Mouse (Mus musculus) limb, embryonic 14.5 days (tissue): ENCODE data around the gene Gm10477. TPM values are rescaled to one million over a fixed set of nuclear protein-coding genes. Genes with fewer than 3 reads are reported as not detected.
A peak's percentile ranks its signal among the peaks of the same experiment; 100 is the strongest.
"Not testable (repeated sequence)": the region's sequence is repeated elsewhere in the genome, so short reads cannot be mapped to it uniquely, and the experiment has no call there.

Experiments used
- ATAC-seq: fragments of 200-750 bp; cut with Nextera tagmentation; 2 replicates; pipeline ENCODE4 v1.8.0; 2017; ENCODE audit warnings: low read depth, moderate number of reproducible peaks, moderate TSS enrichment; ENCODE audit not compliant: low FRiP score
- DNase-seq: peaks from one replicate; pipeline ENCODE4 v3.0.0-alpha.2; 2015; ENCODE audit warnings: low spot score
- H3K27ac ChIP-seq: fragments of 300-500 bp; sonication (generic); replicated peaks from 2 replicates; pipeline ENCODE4 v1.5.1; 2014; ENCODE audit warnings: low read depth, mild to moderate bottlenecking, low read length, moderate library complexity, mixed read lengths
- H3K27me3 ChIP-seq: fragments of 300-500 bp; sonication (generic); 2 replicates; pipeline ENCODE4 v1.6.1; 2014; ENCODE audit warnings: low read length, mixed read lengths; ENCODE audit not compliant: control insufficient read depth, insufficient read depth
- H3K36me3 ChIP-seq: fragments of 300-500 bp; sonication (generic); 2 replicates; pipeline ENCODE4 v1.6.1; 2014; ENCODE audit warnings: mild to moderate bottlenecking, low read length, moderate library complexity, mixed read lengths; ENCODE audit not compliant: control insufficient read depth, insufficient read depth
- H3K4me1 ChIP-seq: fragments of 300-500 bp; sonication (generic); 2 replicates; pipeline ENCODE4 v1.6.1; 2014; ENCODE audit warnings: antibody characterized with exemption, low read length, mixed read lengths; ENCODE audit not compliant: control insufficient read depth, insufficient read depth
- H3K4me2 ChIP-seq: fragments of 300-500 bp; sonication (generic); replicated peaks from 2 replicates; pipeline ENCODE4 v1.6.1; 2014; ENCODE audit warnings: low read depth, mild to moderate bottlenecking, low read length, moderate library complexity; ENCODE audit not compliant: severe bottlenecking
- H3K4me3 ChIP-seq: fragments of 300-500 bp; sonication (generic); replicated peaks from 2 replicates; pipeline ENCODE4 v1.5.1; 2014; ENCODE audit warnings: low read length
- H3K9ac ChIP-seq: fragments of 300-500 bp; sonication (generic); 2 replicates; pipeline ENCODE4 v1.6.1; 2014; ENCODE audit warnings: mild to moderate bottlenecking, low read depth, low read length, moderate library complexity; ENCODE audit not compliant: severe bottlenecking
- H3K9me3 ChIP-seq: fragments of 300-500 bp; sonication (generic); 2 replicates; pipeline ENCODE4 v1.6.1; 2016; ENCODE audit warnings: low read length; ENCODE audit not compliant: control insufficient read depth
- POLR2A ChIP-seq: fragments of 200-500 bp; IDR thresholded peaks from 2 replicates; pipeline ENCODE4 v1.8.0; 2012; ENCODE audit warnings: inconsistent platforms, mild to moderate bottlenecking, moderate library complexity, borderline replicate concordance; ENCODE audit not compliant: insufficient read depth, insufficient read length; ENCODE audit errors: extremely low read depth
- WGBS: fragments of 180-500 bp; shearing (Covaris S2); extraction: QIAGEN DNeasy Blood & Tissue Kit; methylation state at CpG from one replicate; pipeline ENCODE4 v1.1.7; 2014; 5-methylcytosine and 5-hydroxymethylcytosine counted together
- polyA plus RNA-seq, 2 experiments: library from polyadenylated mRNA; depleted of rRNA in 1 of 2; stranded (reverse) in 1 of 2; unstranded in 1 of 2; fragments of >200 nt; fragmentation: Nextera tagmentation in 1 of 2; extraction: Ambion mirVana in 1 of 2; gene quantifications; 2 replicates each; pipeline versions ENCODE4 v1.2.1 to v1.2.3; 2012 to 2014

Gm10477 gene
- polyA plus RNA-seq (2012; rRNA removed) (not detected in 2 replicates), polyA plus RNA-seq (2014; fragmentation: Nextera tagmentation; extraction: Ambion mirVana) (not detected in 2 replicates)

DNA sequence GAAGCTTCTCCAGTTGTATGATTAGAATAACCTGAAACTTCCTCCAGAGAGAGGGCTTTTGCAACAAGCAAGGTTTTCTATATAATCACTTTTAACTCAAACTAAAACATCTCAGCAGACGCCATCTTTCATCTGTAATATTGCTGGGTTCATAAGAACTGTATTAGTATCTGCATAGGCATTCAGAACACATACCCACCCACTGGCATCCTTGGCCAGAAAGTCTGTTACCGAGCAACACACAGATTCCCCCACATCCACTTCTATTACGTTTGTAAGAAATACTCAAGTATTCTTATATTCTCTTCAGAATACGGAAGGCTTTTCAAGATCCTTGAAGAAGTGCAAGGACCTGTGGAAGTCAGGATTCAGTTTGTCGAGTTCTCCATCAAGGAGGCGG, at the start of gene Gm10477:
Gm10477 (plus strand) TSS at position 301 of the 400 bp plus-strand sequence.
- not testable (repeated sequence) for ATAC-seq, H3K4me1 ChIP-seq, H3K9me3 ChIP-seq, H3K4me2 ChIP-seq, H3K27ac ChIP-seq, H3K9ac ChIP-seq, H3K27me3 ChIP-seq, H3K36me3 ChIP-seq, DNase-seq, H3K4me3 ChIP-seq
- 81% methylated on average over 6 of the region's 6 CpGs for WGBS

- Histone ChIP-seq H3K4me1 (no peaks in the 10 kb centered on the region), H3K4me3 (no peak overlapping the region), H3K36me3 (no peaks in the 10 kb centered on the region), H3K9me3 (no peaks in the 10 kb centered on the region), H3K27me3 (no peaks in the 10 kb centered on the region), H3K27ac (no peak overlapping the region), H3K9ac (no peak overlapping the region), H3K4me2 (no peak overlapping the region)
- ATAC-seq = no peak
- no peak for TF ChIP-seq POLR2A
- DNase-seq = no peak
- WGBS = 79% methylated on average over 3 of the region's 3 CpGs
Measured at GRCm38 (mm10) chrX:56477553-56477952, 47.0 kb upstream of the Gm10477 start.

- no peak overlapping the region for H3K9ac ChIP-seq
- no peak overlapping the region for H3K27ac ChIP-seq
- H3K4me2 ChIP-seq = no peak overlapping the region
- no peak for TF ChIP-seq POLR2A
- 68% methylated on average over 3 of the region's 3 CpGs for WGBS
- H3K36me3 ChIP-seq = no peaks in the 10 kb centered on the region; the same call in 1 of the 2 replicates
- H3K4me1 ChIP-seq = no peaks in the 10 kb centered on the region
- H3K27me3 ChIP-seq = no peaks in the 10 kb centered on the region
- no peak for ATAC-seq
- no peaks in the 10 kb centered on the region for H3K9me3 ChIP-seq
- DNase-seq = no peak
- H3K4me3 ChIP-seq = no peak overlapping the region
Measured at GRCm38 (mm10) chrX:56481906-56482305, 42.6 kb upstream of the Gm10477 start.

DNA sequence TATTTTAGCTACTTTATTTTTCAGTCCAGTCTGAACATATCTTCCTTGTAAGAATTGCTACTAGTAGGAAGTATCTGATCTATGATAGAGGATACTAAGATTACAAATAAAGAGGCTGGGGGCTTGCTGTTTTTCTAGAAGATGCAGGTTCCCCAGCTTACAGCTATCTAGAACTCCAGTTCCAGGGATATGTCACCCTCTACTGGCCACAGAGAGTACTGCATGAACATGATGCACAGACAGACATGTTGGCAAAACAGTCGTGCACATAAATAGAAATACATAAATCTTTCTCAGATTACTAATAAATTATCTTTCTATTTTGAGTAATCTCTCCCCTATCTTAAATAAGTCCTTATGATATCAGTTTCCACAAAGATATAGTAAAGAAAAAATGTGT, 34.8 kb upstream of the Gm10477 start:
- ATAC-seq = no peak

DNA sequence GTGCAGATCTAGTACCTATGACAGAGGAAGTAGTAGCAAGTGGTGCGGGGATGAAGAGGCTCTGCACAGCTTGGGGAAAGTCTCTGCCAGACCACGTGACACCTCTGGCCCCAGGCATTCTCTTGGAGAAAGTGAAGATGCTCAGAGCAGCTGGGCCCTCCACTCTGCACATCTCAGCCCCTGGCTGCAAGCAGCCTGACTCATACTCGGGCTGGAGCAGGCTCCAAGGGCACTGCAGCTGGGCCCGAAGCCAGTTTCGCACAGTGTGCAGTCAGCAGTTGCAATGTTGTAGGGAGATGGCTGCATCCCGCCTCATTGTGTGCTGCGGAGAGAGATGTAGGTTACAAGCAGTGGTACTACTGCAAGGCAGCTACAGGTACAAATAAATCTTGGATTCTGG, 27.3 kb upstream of the Gm10477 start:
- Histone ChIP-seq H3K4me1 (no peaks in the 10 kb centered on the region), H3K4me3 (no peak overlapping the region), H3K27me3 (no peaks in the 10 kb centered on the region), H3K36me3 (no peaks in the 10 kb centered on the region; the same call in none of the 2 replicates), H3K9ac (no peak overlapping the region), H3K27ac (no peak overlapping the region), H3K4me2 (no peak overlapping the region), H3K9me3 (no peaks in the 10 kb centered on the region)
- TF ChIP-seq POLR2A = no peak
- DNase-seq (no peak), ATAC-seq (no peak)
- 76% methylated on average over 7 of the region's 7 CpGs for WGBS

More for the DNA sequence above, 34.8 kb upstream of the Gm10477 start:
- DNase-seq = peak; percentile 59
- no peak overlapping the region for H3K4me3 ChIP-seq
- WGBS = 13% methylated on average over 1 of the region's 1 CpGs
- H3K9me3 ChIP-seq = no peaks in the 10 kb centered on the region
- H3K9ac ChIP-seq = no peak overlapping the region
- no peaks in the 10 kb centered on the region for H3K36me3 ChIP-seq
- H3K4me1 ChIP-seq = no peaks in the 10 kb centered on the region
- no peak overlapping the region for H3K27ac ChIP-seq
- no peaks in the 10 kb centered on the region for H3K27me3 ChIP-seq
- TF ChIP-seq POLR2A = no peak
- H3K4me2 ChIP-seq = no peak overlapping the region

- no peaks in the 10 kb centered on the region for H3K4me1 ChIP-seq
- no peak for ATAC-seq
- 8% methylated on average over 3 of the region's 3 CpGs for WGBS
Measured at GRCm38 (mm10) chrX:56531266-56531665, 6.7 kb downstream of the Gm10477 start.

More at GRCm38 (mm10) chrX:56531266-56531665, 6.7 kb downstream of the Gm10477 start:
- Histone ChIP-seq H3K27me3 (no peaks in the 10 kb centered on the region), H3K36me3 (no peaks in the 10 kb centered on the region), H3K9ac (no peak overlapping the region), H3K4me2 (no peak overlapping the region), H3K4me3 (no peak overlapping the region), H3K9me3 (no peaks in the 10 kb centered on the region), H3K27ac (no peak overlapping the region)
- DNase-seq = peak; percentile 15
- no peak for TF ChIP-seq POLR2A
